Mouse (Mus musculus) frontal cortex, postnatal 10 days (tissue): ENCODE measurements at regions not wholly inside any gene's neighbourhood (a gene's known extent, or its start where the extent isn't known, plus 50 kb on each side); places are given as distances from the start of the nearest gene placed in this dataset.

Source experiments
- DNase-seq, 2 experiments: peaks; one replicate each; pipeline ENCODE4 v3.0.0; 2022; ENCODE audit warnings: low spot score in 2 of 2, mixed read lengths in 1 of 2

DNA sequence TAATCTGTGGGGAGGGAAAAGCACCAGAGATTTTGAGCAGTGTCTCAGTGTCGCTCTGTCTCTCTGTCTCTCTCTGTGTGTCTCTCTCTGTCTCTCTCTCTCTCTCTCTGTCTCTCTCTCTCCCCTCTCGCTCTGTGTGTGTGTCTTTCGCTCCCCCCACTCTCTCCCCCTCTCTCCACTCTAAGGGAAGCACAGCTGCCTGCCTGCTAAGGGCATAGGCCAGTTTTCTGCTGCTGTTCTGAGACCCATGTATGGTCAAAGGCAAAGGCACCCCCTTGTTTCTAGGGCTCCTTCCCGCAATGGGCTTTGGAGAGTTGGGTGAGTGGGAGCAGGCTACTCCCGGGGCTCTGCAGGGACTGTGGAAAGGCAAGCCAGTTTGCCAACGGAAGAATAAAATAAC is 192.2 kb downstream of the Lmo4 start:
- DNase-seq, result no peak

DNA sequence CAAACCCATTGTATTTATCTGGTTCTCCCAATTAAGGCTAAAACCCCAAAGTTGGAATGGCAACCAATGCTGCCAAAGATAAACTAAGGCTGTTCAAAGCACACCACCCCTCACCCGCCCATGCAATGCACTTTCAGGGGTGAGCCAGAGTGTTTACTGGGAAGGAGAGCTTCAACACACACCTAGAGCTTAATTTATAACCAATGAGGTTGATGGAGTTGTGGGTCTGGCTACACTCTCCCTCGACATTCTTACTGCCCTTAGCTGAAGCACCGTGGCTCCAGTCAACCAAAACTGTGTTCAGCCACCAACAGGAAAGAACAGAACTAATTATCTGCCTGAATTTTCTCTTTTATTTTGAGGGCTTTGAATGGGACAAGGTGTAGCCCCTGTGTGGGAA is 192.8 kb downstream of the Lmo4 start:
- no peak for DNase-seq

DNA sequence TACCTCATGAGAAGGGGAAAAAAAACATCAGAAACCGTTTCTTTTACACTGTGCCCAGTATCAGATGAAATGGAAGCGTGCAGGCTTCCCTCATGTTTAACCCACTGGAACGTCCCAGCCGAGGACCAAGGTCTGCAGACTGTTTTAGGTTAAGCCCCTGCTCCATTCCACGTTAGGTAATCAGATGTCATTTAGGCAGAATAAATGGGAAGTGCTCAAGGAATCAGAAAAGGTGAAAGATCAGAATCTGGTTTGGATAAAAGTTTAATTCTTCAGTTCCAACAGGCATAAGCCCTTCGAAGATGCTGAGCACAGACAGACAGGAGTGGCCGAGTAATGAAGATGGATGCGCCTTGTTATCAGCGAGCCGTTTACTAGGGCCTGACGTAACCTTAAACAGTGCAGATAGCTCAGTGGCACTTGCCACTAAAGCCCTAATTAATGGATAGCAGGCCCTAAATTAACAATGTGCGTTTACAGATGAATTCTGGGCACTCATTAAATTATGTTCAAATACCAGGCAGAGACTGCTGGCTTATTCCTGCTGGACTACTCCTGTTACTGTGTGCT is 193.5 kb downstream of the Lmo4 start:
- DNase-seq, result no peak

DNA sequence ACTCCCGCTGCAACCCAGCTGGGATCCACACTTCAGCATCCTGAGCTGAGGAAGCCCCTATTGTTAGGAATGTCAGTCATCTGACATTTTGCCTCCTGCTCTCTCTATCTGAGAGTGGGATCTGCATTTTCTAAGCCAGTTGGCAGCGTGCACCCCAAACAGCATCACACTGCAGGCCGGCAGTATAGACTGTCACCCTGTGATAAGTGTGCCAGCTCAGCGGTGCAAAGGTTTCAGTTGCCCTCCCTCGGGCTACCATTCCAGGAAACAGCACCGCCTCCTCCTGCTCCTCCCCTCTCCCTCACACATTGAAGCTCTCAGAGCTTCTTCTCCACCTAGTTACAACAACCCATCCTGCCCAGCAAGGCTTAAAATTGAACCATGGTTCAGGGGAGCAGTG is 194.5 kb downstream of the Lmo4 start:
- DNase-seq, result no peak

DNA sequence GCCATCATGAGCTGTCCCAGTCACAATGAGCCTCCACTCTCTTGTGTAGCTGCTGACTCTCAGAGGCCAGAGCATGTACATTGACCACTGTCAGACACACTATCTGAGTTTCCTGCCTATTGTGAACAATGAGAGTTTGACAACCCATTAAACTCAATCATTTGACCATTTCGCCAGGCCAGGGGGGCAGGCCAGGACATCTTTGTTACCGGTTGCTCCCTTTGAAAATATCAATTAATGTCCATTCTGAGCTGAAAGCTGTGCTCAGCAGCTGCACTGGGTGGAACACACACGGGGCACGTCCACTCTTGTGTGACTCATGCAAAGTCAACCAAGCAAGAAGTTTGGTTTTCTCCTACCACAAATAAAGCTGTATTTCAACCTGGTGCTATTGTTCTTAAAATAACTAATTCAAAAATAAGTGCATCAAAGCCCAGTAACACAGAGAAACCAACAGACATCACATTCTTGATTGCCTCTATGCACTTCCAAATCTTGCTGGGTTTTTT is 197.9 kb downstream of the Lmo4 start:
- DNase-seq, result no peak

DNA sequence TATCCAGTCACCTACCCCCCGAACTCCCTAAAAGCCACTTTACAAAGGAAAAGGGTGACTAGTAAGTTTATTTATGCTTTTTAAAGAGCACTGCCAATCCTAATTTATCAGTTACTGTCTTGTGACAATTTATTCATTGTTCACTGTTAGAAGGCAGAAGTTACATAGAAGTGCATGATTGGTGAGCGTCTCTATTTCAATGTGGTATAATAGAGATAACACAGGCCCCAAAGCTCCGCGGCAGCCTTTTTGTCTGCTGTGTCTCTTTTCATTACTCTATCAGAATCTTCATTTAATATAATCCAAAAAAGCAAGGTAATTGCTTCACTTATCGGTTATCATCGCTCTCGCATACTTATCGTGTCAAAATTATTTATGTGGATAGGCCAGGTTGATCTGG is 207.1 kb downstream of the Lmo4 start:
- no peak for DNase-seq

DNA sequence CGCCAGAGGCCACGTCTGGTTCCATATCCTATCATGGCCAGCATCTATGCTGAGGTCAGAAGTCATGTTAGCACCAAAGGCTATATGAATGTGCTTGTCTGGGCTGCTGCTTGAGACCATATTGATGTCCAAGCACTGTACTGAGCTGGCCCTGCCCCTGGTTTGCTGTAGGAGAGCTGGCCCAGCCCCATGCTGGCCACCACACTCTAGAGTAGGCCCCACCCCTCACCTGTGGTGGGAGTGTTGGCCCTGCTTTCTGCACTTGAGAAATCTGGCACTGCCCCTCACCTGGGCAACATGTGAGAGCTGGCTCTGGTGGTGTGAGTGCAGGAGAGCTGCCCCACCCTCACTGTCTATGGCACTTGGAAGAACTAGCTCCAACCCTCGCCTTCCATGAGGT is 210.0 kb downstream of the Lmo4 start:
- no peak for DNase-seq

DNA sequence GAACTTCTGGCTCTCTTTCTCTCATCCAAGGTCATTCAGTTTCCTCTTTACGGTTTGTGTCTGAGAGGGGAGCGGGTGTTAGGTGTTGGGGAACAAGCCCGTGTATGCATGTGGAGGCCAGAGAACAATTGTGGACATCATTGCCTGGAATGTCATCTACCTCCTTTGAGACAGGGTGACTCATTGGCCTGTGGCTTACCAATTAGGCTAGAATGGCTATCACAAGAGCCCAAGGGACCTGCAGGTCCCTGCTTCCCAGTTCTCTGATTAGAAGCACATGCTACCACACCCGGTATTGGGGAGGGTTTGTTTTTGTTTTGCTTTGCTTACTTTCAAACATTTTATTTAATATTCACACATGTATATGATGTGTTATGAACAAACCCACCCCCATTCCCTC is 216.0 kb downstream of the Lmo4 start:
- no peak for DNase-seq

DNA sequence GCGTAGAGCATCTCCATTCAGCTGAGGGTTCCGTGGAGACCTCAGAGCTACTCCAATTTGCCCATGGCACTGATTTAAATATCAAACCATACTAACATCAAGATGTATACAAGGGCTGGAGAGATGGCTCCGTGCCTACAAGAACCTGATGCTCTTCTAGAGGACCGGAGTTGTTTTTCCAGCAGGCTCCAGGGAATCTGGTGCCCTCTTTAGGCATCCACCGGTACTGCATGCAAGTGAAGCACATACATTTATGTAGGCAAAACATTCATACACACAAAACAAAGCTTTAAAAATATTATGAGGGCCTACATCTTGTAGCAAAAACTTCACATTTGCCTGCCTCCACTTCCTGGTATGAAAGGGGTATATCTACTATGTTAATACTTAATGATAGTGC is 217.0 kb downstream of the Lmo4 start:
- no peak for DNase-seq

DNA sequence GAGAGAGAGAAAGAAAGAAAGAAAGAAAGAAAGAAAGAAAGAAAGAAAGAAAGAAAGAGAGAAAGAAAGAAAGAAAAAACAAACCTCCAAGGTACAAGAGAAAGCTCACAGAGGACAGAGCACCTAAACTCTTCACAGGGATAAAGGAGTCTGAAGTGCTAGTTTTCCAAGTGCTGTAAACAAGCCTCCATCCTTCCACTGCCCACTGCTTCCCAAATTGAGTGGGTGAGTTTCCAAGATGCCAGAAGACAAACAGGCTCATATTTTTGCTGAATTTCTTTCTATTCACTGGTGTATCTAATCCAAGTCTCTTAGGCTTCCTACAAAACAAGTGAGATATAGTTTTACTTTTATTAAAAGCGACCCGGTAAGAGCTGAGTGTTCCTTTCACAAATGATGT is 218.2 kb downstream of the Lmo4 start:
- no peak for DNase-seq

DNA sequence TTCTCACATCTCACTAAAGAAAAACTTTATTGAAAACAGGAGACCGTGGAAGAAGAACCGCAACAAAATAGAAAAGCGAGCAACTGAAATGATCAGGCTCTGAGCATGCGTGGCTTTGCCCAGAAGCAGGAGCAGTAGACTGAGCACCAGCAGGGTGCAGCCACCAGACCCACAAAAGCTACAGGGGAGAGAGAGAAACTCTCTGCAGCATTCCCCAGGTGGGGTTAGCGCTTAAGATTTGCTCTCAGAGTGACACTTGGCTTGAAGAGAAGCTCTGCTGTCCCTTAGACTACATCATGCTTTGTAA is 218.9 kb downstream of the Lmo4 start:
- no peak for DNase-seq

DNA sequence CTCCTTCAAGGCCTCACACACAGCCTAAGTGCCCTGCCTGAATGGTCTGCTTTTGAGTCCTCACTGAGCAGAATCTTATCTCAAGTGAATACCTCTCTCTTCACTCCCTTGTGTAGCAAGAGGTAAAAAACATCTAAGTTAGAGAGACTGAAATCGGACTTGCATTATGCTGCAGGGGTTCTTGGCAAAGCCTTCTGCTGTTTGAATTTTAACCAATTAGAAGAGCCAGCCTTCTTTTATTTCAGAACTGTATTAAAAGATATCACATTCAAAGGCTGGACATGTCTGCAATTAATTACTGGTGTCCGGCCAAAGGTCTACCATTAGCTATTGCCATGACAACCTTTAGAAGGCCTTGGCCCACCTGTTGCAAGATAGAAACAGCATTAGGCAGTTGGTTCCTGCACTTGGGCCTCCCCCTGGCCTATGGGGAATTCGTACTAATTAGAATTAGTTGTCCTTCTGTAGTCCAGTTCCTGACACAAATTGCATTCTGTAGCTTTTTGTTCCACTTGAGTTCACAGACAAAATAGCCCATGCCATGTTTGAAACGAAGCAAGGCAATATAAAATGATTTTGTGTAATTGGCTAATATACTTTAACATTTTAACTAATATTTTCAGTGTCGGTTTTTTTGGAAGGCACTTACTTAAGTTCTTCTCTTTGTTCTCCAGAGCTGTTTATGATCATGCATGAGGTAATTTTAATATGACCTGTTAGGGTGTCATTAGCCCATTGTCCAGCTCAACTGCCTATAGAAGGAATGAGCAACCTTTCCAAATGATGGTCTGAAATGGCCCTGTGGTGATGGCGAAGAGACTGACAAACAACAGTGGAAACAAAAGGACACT is 219.4 kb downstream of the Lmo4 start:
- DNase-seq, result no peak

DNA sequence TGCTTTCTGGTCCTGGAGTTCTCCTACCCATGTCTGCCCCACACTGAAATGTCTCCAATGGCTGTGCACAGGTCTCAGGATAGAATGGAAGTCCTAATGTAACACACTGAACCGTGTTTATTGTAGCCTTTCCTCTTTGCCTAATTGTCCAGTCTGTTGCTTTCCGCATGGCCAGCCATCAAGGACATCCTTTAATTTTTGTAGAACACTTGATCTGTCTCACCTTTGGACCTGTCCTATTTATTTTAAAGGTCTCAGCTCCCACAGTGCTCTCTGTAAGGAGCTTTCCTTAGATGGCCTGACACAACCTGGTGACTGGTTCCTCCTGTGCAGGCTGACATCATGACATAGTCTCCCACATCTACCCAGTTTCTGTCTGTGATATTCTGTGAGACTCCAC is 226.3 kb downstream of the Lmo4 start:
- no peak for DNase-seq

DNA sequence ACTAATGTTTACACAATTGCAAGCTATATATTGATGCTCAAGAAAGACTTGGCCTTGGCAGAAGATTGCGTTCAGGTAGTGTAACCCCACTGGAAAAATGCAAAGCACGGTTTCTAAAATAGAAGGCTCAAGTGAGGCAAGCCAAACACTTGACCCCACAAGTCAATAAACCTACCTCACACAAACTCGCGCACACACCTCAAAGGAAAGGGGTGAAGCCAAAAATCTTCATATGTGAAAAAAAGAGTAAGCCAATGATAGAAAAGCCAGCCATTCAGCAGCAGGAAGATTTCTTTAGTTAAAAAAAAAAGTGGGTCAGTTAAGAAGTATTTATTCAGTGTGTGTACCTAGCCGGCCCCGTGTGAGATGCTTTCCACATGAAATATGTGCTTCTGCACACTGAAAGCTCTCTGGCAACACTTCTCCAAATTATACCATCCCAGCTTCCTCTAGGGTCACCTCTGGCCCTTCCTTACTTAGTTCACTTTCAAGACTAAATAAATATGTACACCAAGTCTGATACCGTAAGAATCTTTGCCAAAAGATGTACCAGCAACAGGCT is 227.1 kb downstream of the Lmo4 start:
- no peak for DNase-seq

DNA sequence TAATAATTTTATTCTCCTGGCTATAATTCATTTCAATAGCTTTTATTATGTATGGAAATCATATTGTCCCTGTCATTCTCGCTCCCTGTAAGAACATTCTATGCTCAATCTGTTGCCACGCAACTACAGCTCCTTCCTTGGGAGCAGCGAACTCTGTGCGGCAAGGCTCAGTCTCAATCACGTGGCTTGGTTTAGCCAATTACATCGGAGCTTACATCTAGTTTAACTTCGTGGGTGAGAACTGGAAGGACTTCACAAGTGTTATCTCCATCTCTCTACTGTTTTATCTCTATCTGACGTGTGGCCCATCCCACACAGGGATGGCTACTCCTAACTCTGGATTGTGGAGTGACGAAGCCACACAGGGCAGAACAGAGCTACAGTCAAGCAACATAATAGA is 231.4 kb downstream of the Lmo4 start:
- no peak for DNase-seq

DNA sequence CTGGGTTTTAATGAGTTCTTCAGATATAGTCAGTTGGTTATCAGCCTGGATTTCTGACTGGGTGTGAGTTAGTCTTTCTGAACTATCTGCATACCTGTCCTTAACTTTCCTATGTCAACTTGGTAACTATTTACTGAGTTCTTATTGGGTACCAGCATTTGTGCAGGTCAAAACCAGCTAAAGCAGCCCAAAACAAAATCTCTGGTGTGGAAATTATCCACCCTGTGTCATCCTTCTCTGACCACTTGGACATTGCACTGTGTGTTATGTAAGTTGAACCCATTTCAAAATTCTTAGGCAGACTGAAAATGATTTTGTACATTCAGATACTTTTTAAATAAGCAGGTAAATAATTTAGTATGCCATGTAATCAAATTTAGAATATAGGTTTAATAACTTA is 232.7 kb downstream of the Lmo4 start:
- DNase-seq, result no peak

DNA sequence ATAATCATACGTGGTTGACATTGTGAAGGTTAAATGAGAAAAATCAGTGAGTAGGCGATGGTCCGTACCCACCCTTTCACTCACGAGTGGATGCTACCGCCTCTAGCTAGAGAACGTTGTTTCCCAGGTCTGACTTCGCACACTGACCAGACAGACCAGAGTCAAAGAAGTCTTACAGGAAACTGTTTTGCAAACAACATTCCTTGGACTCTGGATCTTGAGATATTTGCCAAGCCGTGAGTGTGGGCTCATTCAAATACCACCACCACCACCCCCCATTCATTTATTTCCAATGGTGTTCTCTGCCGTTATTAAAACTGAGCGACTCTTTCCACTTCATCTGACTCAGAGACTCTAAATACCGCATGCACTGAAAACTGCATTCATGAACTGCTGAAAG is 234.2 kb downstream of the Lmo4 start:
- no peak for DNase-seq

DNA sequence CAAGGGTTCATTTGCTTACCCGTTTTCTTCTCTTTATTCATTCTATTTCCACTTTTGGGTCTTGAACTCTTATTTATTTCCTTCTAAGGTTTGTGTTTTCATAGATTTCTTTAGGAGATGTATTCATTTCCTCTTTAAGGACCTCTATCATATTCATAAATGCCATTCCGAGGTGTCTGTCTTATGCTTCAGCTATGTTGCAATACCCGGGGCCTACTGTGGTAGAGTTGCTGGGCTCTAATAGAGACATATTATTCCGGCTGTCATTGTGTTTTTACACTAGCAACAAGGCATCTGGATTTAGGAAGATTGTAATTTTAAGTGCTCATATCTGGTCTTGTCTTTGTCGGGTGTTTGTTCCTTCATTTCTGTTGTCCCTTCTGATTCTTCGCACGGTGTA is 249.5 kb downstream of the Lmo4 start:
- DNase-seq, result no peak

DNA sequence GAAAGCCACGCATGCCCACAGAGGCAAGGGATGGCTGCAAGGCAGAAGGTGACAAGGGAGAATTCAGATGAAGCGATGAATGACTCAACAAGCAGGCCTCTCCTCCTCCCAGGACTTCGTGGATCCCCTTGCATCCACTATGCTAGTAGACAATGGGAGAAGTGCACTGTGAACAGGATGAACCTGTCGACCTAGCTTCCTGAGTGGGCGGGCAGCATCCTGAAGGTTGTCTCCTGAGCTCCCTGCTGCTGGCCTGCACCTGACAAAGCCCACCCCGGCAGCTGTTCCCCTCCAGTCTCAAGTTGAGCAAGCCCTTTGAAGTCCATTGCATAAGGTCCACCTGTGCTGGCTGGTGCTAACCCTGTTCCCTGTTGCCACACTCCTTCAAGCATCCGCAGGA is 250.2 kb downstream of the Lmo4 start:
- no peak for DNase-seq

DNA sequence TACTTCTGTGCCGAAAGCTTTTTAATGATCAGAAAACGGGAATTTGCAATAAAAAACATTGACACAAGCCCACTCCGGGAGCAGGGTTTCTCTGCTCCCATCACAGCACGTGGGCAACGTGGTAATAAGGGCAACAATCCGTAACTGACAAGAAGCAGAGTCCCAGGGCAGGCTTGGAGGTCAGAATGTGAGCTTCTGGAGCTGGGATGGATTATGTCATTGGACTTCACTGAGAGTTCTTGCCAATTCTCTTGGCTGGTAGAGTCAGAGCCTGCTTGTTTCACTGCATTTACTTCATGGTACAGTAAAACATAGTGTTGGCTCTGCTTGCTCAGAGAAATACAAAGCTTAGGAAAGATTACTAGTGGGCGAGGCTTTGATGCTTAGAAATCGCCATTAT is 252.7 kb downstream of the Lmo4 start:
- DNase-seq, result no peak

DNA sequence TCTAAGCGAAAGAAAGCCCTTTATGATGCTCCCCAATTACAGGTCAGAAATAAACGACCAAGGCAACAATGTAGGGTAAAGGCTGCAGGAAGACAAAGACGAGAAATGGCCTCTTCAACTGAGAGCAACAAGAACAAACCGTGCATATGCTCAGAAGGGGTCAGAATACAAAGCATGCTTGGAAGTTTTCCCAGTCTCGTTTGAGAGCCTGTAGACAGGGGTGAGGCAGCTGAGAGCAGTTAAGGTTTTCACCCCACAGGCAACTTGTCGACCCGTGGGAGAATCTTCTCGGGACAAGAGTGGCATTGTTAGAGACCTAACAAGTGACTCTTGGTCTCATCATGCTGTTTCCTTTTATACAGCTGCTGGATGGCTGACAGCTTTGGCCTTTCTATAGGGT is 255.4 kb downstream of the Lmo4 start:
- no peak for DNase-seq

DNA sequence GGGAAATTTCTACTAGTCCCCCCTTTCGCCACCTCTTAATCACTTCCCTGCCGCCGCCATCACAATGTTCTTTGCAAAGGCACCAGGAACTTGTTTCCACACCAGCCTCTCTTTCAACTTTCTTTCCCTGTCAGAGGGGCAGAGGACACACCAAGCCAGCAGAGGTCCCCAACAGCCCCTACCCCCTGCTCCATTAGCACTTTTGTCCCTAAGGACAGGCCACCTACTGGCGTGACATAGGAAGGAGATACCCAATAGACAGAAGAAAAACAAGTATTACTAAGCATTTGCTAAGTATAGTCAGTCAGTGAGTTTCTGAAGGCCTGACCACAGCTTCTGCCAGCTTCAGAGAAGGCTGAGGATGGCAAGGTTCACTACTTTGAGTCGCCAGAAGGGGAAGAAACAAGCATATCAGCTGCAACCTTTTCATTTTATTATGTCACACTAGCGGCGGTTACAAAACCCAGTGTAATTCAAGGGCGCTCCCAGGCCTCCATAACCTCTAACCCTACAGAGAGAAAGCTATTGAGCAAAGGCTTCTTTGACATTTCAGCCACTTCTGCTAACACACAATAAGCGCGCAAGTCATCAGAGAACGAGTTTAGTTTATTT is 255.9 kb downstream of the Lmo4 start:
- DNase-seq, result no peak

DNA sequence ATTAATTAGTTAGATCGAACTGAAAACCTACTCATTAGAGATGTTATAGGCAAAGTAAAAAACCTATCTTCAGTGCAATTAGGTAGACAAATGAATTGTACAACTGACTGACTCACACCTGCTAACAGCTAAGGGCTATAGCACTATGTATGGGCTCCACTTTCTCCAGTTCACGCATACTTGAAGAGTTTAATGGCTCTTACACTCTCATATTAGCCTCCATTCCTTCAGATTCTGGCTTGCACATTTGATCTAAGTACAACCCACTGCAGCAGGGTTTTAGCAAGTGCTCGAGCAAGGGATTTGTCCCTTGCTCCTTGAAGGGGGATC is 257.1 kb downstream of the Lmo4 start:
- no peak for DNase-seq
